Mouse (Mus musculus): ENCODE measurements at regions not wholly inside any gene's neighbourhood (a gene's known extent, or its start where the extent isn't known, plus 50 kb on each side); places are given as distances from the start of the nearest gene placed in this dataset.

DNA sequence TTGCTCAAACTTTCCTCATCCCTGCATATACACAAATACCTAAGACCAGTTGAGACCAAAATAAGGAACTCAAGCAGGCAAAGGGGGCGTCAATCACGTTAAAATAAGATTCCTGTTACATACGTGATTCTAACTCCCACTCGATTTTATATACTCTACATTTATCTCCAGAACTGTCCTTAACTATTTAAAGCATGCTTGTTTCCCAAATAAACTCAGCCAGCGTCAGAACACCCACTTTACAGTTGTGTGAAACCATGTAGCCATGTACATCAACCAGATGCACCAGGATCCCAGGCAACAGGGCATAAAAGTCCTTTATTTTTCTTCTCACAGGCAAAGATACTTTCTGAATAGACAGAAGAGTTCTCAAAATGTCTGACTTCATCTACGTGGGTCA is 61.5 kb downstream of the Ccna1 start:
- DNase-seq (ENCODE audit: low spot score in 2 of 2): no peak

GRCm38 (mm10) chr3:54990073-54990472 is 65.2 kb downstream of the Ccna1 start:
- no peak for DNase-seq (ENCODE audit: low spot score in 2 of 2)

DNA sequence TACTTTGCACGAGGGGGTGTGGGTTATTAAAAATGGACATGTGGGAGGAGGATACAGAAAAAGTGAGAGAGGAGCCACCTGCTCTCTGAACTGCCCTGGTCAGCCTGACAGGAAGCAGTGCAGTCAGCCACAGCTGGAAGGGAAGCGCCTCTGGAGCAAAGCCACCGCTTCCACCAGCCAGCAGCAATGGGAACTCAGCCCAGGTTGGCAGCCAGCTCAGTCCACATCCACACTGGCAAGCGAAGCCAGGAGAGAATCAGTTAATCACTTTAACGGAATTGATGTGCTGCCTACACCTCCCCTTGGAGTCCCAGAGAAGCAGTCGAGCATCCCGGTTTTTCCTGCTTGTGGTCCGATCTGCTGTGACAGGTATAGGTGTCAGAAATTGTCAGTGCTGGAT is 65.9 kb downstream of the Ccna1 start:
- peak; percentile 32 to 75 for DNase-seq (ENCODE audit: low spot score in 2 of 2)

GRCm38 (mm10) chr3:54981488-54981887 is 65.8 kb upstream of the Sertm1 start:
- DNase-seq (ENCODE audit: low spot score in 2 of 2): no peak

GRCm38 (mm10) chr3:54980312-54980711 is 64.6 kb upstream of the Sertm1 start:
- peak in 1 of 2 experiments; percentile 8 for DNase-seq (ENCODE audit: low spot score in 2 of 2)

DNA sequence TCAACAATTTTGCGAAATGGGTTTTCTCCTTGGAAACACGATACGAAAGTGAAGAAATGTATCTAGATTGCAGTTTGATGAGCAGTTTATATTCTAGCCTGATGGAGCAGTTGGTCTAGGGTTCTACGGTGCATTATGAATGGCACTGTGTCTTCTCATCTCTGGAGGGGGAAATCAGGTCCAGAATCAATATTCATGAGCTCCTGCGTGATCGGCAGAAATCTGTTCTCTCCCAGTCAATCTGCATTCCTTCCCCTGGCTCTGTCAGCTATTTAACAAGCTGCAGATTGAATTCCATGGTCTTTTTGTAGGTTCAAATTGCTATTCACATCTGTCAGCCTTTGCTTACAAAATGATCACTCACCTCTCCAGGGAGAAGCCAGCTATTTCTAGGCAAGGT is 49.8 kb upstream of the Sertm1 start:
- no peak for DNase-seq (ENCODE audit: low spot score in 2 of 2)
